Mouse (Mus musculus) fibroblast of lung, adult 2 months (primary cell): ENCODE results near the gene Cyth1.

Source experiments
- DNase-seq: peaks from one replicate; pipeline ENCODE4 v3.0.0-alpha.2; 2011; ENCODE audit warnings: low read depth

Cyth1 gene

GRCm38 (mm10) chr11:118225056-118225836, 23.1 kb downstream of the Cyth1 start:
- no peak for DNase-seq

- DNase-seq, result no peak
Observed at GRCm38 (mm10) chr11:118223416-118224067, 24.9 kb downstream of the Cyth1 start.

GRCm38 (mm10) chr11:118222917-118223316, 25.5 kb downstream of the Cyth1 start:
- DNase-seq, result no peak

- DNase-seq, result no peak
Observed at GRCm38 (mm10) chr11:118222351-118222885, 26.0 kb downstream of the Cyth1 start.

- no peak for DNase-seq
Observed at GRCm38 (mm10) chr11:118220561-118221262, 27.7 kb downstream of the Cyth1 start.

GRCm38 (mm10) chr11:118219066-118219465, 29.3 kb downstream of the Cyth1 start:
- DNase-seq, result no peak

- DNase-seq, result no peak
Observed at GRCm38 (mm10) chr11:118216468-118216867, 31.9 kb downstream of the Cyth1 start.

- DNase-seq, result no peak
Observed at GRCm38 (mm10) chr11:118215928-118216458, 32.4 kb downstream of the Cyth1 start.

GRCm38 (mm10) chr11:118212636-118213112, 35.7 kb downstream of the Cyth1 start:
- no peak for DNase-seq

- DNase-seq, result no peak
Observed at GRCm38 (mm10) chr11:118211749-118212635, 36.4 kb downstream of the Cyth1 start.

GRCm38 (mm10) chr11:118210962-118211361, 37.4 kb downstream of the Cyth1 start:
- DNase-seq, result no peak

- no peak for DNase-seq
Observed at GRCm38 (mm10) chr11:118210116-118210515, 38.3 kb downstream of the Cyth1 start.

- DNase-seq, result no peak
Observed at GRCm38 (mm10) chr11:118209376-118209775, 39.0 kb downstream of the Cyth1 start.

- no peak for DNase-seq
Observed at GRCm38 (mm10) chr11:118208672-118209272, 39.6 kb downstream of the Cyth1 start.

GRCm38 (mm10) chr11:118207424-118208033, 40.9 kb downstream of the Cyth1 start:
- no peak for DNase-seq

GRCm38 (mm10) chr11:118206267-118206666, 42.1 kb downstream of the Cyth1 start:
- DNase-seq, result no peak

GRCm38 (mm10) chr11:118203469-118203868, 44.9 kb downstream of the Cyth1 start:
- DNase-seq, result no peak

GRCm38 (mm10) chr11:118202410-118203233, 45.8 kb downstream of the Cyth1 start:
- no peak for DNase-seq

GRCm38 (mm10) chr11:118201833-118202409, 46.5 kb downstream of the Cyth1 start:
- DNase-seq, result no peak
